ENCODE assay signal across 15 mouse cellular contexts in genomic region chr11:55113861-55114250, GRCm38 (mm10). TPM values are rescaled to one million over a fixed set of nuclear protein-coding genes. Genes with fewer than 3 reads are reported as not detected.
DNase-seq lines count a peak whose midpoint lies in the region; ATAC-seq and TF ChIP-seq lines count a peak whose summit lies in the region.
"Not testable (repeated sequence)": the region's sequence is repeated elsewhere in the genome, so short reads cannot be mapped to it uniquely, and the experiment has no call there.
"Had no signal": no experiment of that assay in that cellular context is flagged by ENCODE, and none has a peak within 500 bp of the region (broad histone marks: within the 10 kb centered on the region; RNA-seq: fewer than 3 reads in every experiment).

No protein-coding gene starts in this region.

- peak overlapping the region; percentile 62 for H3K4me3 ChIP-seq in ES-Bruce4 (ENCODE audit: low read depth, low read length)
- not testable (repeated sequence) for H3K4me3 ChIP-seq in bone marrow, adult 2 months (replicated peaks; ENCODE audit: control insufficient read depth, low read depth, low read length); heart, embryonic 10.5 days; heart, embryonic 16.5 days (ENCODE audit: low read length); liver, embryonic 11.5 days (ENCODE audit: low read depth, low read length); liver, postnatal 0 days (ENCODE audit: low read depth, low read length); small intestine, adult 2 months (ENCODE audit: low read depth, low read length)

- TF ChIP-seq CTCF in ES-Bruce4 (IDR thresholded peaks at IDR 0.05; ENCODE audit: low read depth, low read length); bone marrow, adult 2 months (IDR thresholded peaks at IDR 0.05; ENCODE audit: control insufficient read depth, insufficient read depth, low read length); liver, postnatal 0 days (IDR thresholded peaks at IDR 0.05; ENCODE audit: low read depth); small intestine, adult 2 months (IDR thresholded peaks at IDR 0.05; ENCODE audit: extremely low read depth, insufficient read length, insufficient replicate concordance, low read depth, low read length): not testable (repeated sequence)

- not testable (repeated sequence) for H3K27me3 ChIP-seq in ES-Bruce4 (ENCODE audit: control insufficient read depth, insufficient read depth, low read length, poor library complexity, severe bottlenecking); heart, embryonic 10.5 days (ENCODE audit: insufficient read depth, poor library complexity, severe bottlenecking); heart, embryonic 16.5 days (ENCODE audit: control insufficient read depth, insufficient read depth, low read length); liver, embryonic 11.5 days (replicated peaks; ENCODE audit: control insufficient read depth, insufficient read depth, low read length); liver, postnatal 0 days (ENCODE audit: insufficient read depth, low read length); small intestine, adult 2 months (ENCODE audit: control insufficient read depth, insufficient read depth, low read length)

- 18% methylated on average over 4 of the region's 4 CpGs for WGBS in bone marrow, adult 2 months
- WGBS in heart, embryonic 10.5 days = 15% methylated on average over 4 of the region's 4 CpGs
- WGBS in heart, embryonic 16.5 days = 25% methylated on average over 4 of the region's 4 CpGs
- WGBS in liver, embryonic 11.5 days = 14% methylated on average over 4 of the region's 4 CpGs
- 11% methylated on average over 4 of the region's 4 CpGs for WGBS in liver, postnatal 0 days (ENCODE audit: insufficient replicate concordance)
- WGBS in small intestine, adult 2 months = 40% methylated on average over 4 of the region's 4 CpGs

- not testable (repeated sequence) for H3K36me3 ChIP-seq in ES-Bruce4 (ENCODE audit: control insufficient read depth, insufficient read depth, low read length, poor library complexity, severe bottlenecking); heart, embryonic 10.5 days; heart, embryonic 16.5 days (ENCODE audit: control insufficient read depth, insufficient read depth); liver, embryonic 11.5 days (ENCODE audit: control insufficient read depth, insufficient read depth, low read length); liver, postnatal 0 days (replicated peaks; ENCODE audit: insufficient read depth, low read length); small intestine, adult 2 months (ENCODE audit: control insufficient read depth, insufficient read depth, low read length)

- ATAC-seq in heart, embryonic 16.5 days (replicated peaks; ENCODE audit: extremely low read depth, insufficient read depth, low FRiP score) = peak; percentile 66
- peak; percentile 15; the same call in 1 of the 2 replicates for ATAC-seq in liver, embryonic 11.5 days (replicated peaks; ENCODE audit: low FRiP score)
- 0 out of 2 replicates have a peak, but pooled peaks have one; percentile 11 for ATAC-seq in liver, postnatal 0 days

- TF ChIP-seq POLR2A in ES-Bruce4 (IDR thresholded peaks at IDR 0.05; ENCODE audit: insufficient read depth, low read length); bone marrow, adult 2 months (IDR thresholded peaks at IDR 0.05; ENCODE audit: borderline replicate concordance, control insufficient read depth, low read depth, low read length); small intestine, adult 2 months (IDR thresholded peaks at IDR 0.05; ENCODE audit: low read depth, low read length): not testable (repeated sequence)

- H3K9ac ChIP-seq in ES-Bruce4 (ENCODE audit: low read depth, poor library complexity, severe bottlenecking); heart, embryonic 16.5 days (ENCODE audit: low read length); liver, postnatal 0 days (replicated peaks): not testable (repeated sequence)
- H3K9ac ChIP-seq in liver, embryonic 11.5 days (ENCODE audit: low read depth, low read length) = 0 out of 2 replicates have a peak overlapping the region, but pooled peaks have one; percentile 10

- not testable (repeated sequence) for H3K4me1 ChIP-seq in ES-Bruce4 (ENCODE audit: control insufficient read depth, insufficient read depth, low read length); bone marrow, adult 2 months (ENCODE audit: control insufficient read depth, insufficient read depth, low read length); heart, embryonic 16.5 days (ENCODE audit: control insufficient read depth, insufficient read depth, low read length); liver, embryonic 11.5 days (replicated peaks; ENCODE audit: control insufficient read depth, insufficient read depth, low read length); liver, postnatal 0 days (ENCODE audit: insufficient read depth); small intestine, adult 2 months (ENCODE audit: control insufficient read depth, insufficient read depth, insufficient read length, low read length)
- H3K4me1 ChIP-seq in heart, embryonic 10.5 days = peaks cover 20% of the 10 kb centered on the region

- peak; percentile 80 for DNase-seq in heart, embryonic 10.5 days (ENCODE audit: low spot score)
- DNase-seq in liver, embryonic 11.5 days (ENCODE audit: low spot score); liver, postnatal 0 days: not testable (repeated sequence)

- H3K4me2 ChIP-seq in heart, embryonic 16.5 days (ENCODE audit: low read depth, low read length) = not testable (repeated sequence)
- peak overlapping the region; percentile 49 for H3K4me2 ChIP-seq in liver, embryonic 11.5 days
- peak overlapping the region; percentile 3; the same call in 1 of the 2 replicates for H3K4me2 ChIP-seq in liver, postnatal 0 days (ENCODE audit: low read depth, low read length)

- peak overlapping the region; percentile 21 for H3K27ac ChIP-seq in ES-Bruce4 (ENCODE audit: insufficient read depth, low read length)
- peak overlapping the region; percentile 78 for H3K27ac ChIP-seq in bone marrow, adult 2 months (ENCODE audit: control insufficient read depth, insufficient read depth, low read depth, low read length, poor library complexity)
- peak overlapping the region; percentile 83 for H3K27ac ChIP-seq in heart, embryonic 10.5 days
- peak overlapping the region; percentile 63 for H3K27ac ChIP-seq in heart, embryonic 16.5 days (ENCODE audit: low read length)
- peak overlapping the region; percentile 72 for H3K27ac ChIP-seq in liver, embryonic 11.5 days (ENCODE audit: low read depth, low read length)
- H3K27ac ChIP-seq in liver, postnatal 0 days (ENCODE audit: low read depth) = peak overlapping the region; percentile 81
- 0 out of 2 replicates have a peak overlapping the region, but pooled peaks have one; percentile 19 for H3K27ac ChIP-seq in small intestine, adult 2 months (ENCODE audit: insufficient read depth, low read depth, low read length)

- H3K9me3 ChIP-seq in ES-Bruce4 (replicated peaks; ENCODE audit: control insufficient read depth, insufficient read depth, low read length, poor library complexity, severe bottlenecking); heart, embryonic 10.5 days; heart, embryonic 16.5 days (replicated peaks; ENCODE audit: control insufficient read depth, low read length); liver, embryonic 11.5 days (ENCODE audit: control insufficient read depth, low read length); liver, postnatal 0 days (ENCODE audit: low read length): not testable (repeated sequence)

- TF ChIP-seq EP300 in ES-Bruce4 (IDR thresholded peaks at IDR 0.05; ENCODE audit: insufficient read depth, low read depth, low read length) = 0 out of 2 replicates have a peak, but pooled peaks have one; percentile 42
- TF ChIP-seq EP300 in liver, postnatal 0 days (IDR thresholded peaks at IDR 0.05; ENCODE audit: low read depth) = not testable (repeated sequence)

RNA-seq across cellular contexts. Expression of gene Gm2a, which starts 15.9 kb away (rescaled TPM):
- polyA plus RNA-seq in ES-Bruce4 (2011; ENCODE audit: insufficient read depth, insufficient read length, low read depth, missing spikeins) = 24.7 and 24.9 TPM in 2 replicates
- 7.6 and 20.8 TPM in 2 replicates for polyA plus RNA-seq in bone marrow, adult 2 months (2011; ENCODE audit: insufficient read depth, insufficient read length, low replicate concordance, missing spikeins)
- 33.5 and 52.0 TPM in 2 replicates for polyA plus RNA-seq in heart, embryonic 10.5 days (2016; fragmentation: Nextera tagmentation; extraction: Ambion mirVana)
- polyA plus RNA-seq in heart, embryonic 16.5 days (2015; fragmentation: Nextera tagmentation; extraction: Ambion mirVana) = 36.7 and 38.5 TPM in 2 replicates
- polyA plus RNA-seq in liver, embryonic 11.5 days (2014; fragmentation: Nextera tagmentation; extraction: Ambion mirVana) = 13.9 and 15.9 TPM in 2 replicates
- polyA plus RNA-seq in liver, postnatal 0 days (2015; fragmentation: Nextera tagmentation; extraction: Ambion mirVana) = 28.7 and 31.6 TPM in 2 replicates
- 16.6 and 24.2 TPM in 2 replicates for polyA plus RNA-seq in small intestine, adult 2 months (2012; rRNA removed)

RNA-seq across cellular contexts. Expression of gene Ccdc69, which starts 35.9 kb away (rescaled TPM):
- not detected in 2 replicates for polyA plus RNA-seq in ES-Bruce4 (2011; ENCODE audit: insufficient read depth, insufficient read length, low read depth, missing spikeins)
- 2.8 and 7.7 TPM in 2 replicates for polyA plus RNA-seq in bone marrow, adult 2 months (2011; ENCODE audit: insufficient read depth, insufficient read length, low replicate concordance, missing spikeins)
- 10.4 and 17.5 TPM in 2 replicates for polyA plus RNA-seq in heart, embryonic 10.5 days (2016; fragmentation: Nextera tagmentation; extraction: Ambion mirVana)
- polyA plus RNA-seq in heart, embryonic 16.5 days (2015; fragmentation: Nextera tagmentation; extraction: Ambion mirVana) = 22.6 and 25.1 TPM in 2 replicates
- polyA plus RNA-seq in liver, embryonic 11.5 days (2014; fragmentation: Nextera tagmentation; extraction: Ambion mirVana) = 1.2 and 1.4 TPM in 2 replicates
- 1.3 and 1.6 TPM in 2 replicates for polyA plus RNA-seq in liver, postnatal 0 days (2015; fragmentation: Nextera tagmentation; extraction: Ambion mirVana)
- 1.1 and 1.7 TPM in 2 replicates for polyA plus RNA-seq in small intestine, adult 2 months (2012; rRNA removed)
- polyA plus RNA-seq: midbrain, embryonic 12.5 days had no signal

RNA-seq across cellular contexts. Expression of gene Slc36a3, which starts 37.7 kb away (rescaled TPM):
- polyA plus RNA-seq in ES-Bruce4 (2011; ENCODE audit: insufficient read depth, insufficient read length, low read depth, missing spikeins) = not detected in 2 replicates
- not detected in 2 replicates for polyA plus RNA-seq in bone marrow, adult 2 months (2011; ENCODE audit: insufficient read depth, insufficient read length, low replicate concordance, missing spikeins)
- not detected in 2 replicates for polyA plus RNA-seq in heart, embryonic 10.5 days (2016; fragmentation: Nextera tagmentation; extraction: Ambion mirVana)
- not detected in 2 replicates for polyA plus RNA-seq in heart, embryonic 16.5 days (2015; fragmentation: Nextera tagmentation; extraction: Ambion mirVana)
- polyA plus RNA-seq in liver, embryonic 11.5 days (2014; fragmentation: Nextera tagmentation; extraction: Ambion mirVana) = not detected in 2 replicates
- polyA plus RNA-seq in liver, postnatal 0 days (2015; fragmentation: Nextera tagmentation; extraction: Ambion mirVana) = not detected in 2 replicates
- polyA plus RNA-seq in small intestine, adult 2 months (2012; rRNA removed) = 0.18 and 0.23 TPM in 2 replicates
- polyA plus RNA-seq: embryonic facial prominence, embryonic 14.5 days; forebrain, embryonic 13.5 days; heart, adult 2 months; hindbrain, embryonic 13.5 days; kidney, postnatal 0 days; limb, embryonic 14.5 days; midbrain, embryonic 12.5 days; neural tube, embryonic 15.5 days had no signal

Comparison
In these comparisons a context has a peak if more than half of its experiments do, and no peak if none do; other contexts are left out.
1. H3K27ac ChIP-seq: peak in every context shown above with its lines; median percentile 83 in heart, embryonic 10.5 days; 81 in liver, postnatal 0 days; 78 in bone marrow, adult 2 months; 72 in liver, embryonic 11.5 days; 63 in heart, embryonic 16.5 days; 21 in ES-Bruce4; 19 in small intestine, adult 2 months.
2. ATAC-seq: peak in every context shown above with its lines; median percentile 66 in heart, embryonic 16.5 days; 15 in liver, embryonic 11.5 days; 11 in liver, postnatal 0 days.